Mouse (Mus musculus) MEL (cell line): ENCODE data around the gene Polr3c. TPM values are rescaled to one million over a fixed set of nuclear protein-coding genes. Genes with fewer than 3 reads are reported as not detected.

ENCODE experiments used
- DNase-seq: peaks from one replicate; pipeline ENCODE4 v3.0.0; 2011; ENCODE audit warnings: low read depth, low spot score
- H3K27ac ChIP-seq: 2 replicates; pipeline ENCODE4 v1.5.1; 2012; ENCODE audit warnings: low read depth, mild to moderate bottlenecking, control low read depth, low read length, moderate library complexity; ENCODE audit not compliant: control insufficient read depth
- H3K27me3 ChIP-seq, 2 experiments: fragments of 150-350 bp in 1 of 2; sonication (generic) in 1 of 2; 2 replicates each; pipeline ENCODE4 v1.6.1; 2012; ENCODE audit warnings: low read length in 2 of 2, mild to moderate bottlenecking in 2 of 2, improper control_type of control experiment in 1 of 2, moderate library complexity in 1 of 2; ENCODE audit not compliant: insufficient read depth in 2 of 2, control insufficient read depth in 1 of 2
- H3K36me3 ChIP-seq, 2 experiments: 2 replicates each; pipeline ENCODE4 v1.6.1; 2012 to 2014; ENCODE audit warnings: low read length in 2 of 2, improper control_type of control experiment in 1 of 2, inconsistent platforms in 1 of 2, mild to moderate bottlenecking in 1 of 2; ENCODE audit not compliant: insufficient read depth in 2 of 2, control insufficient read depth in 1 of 2
- H3K4me1 ChIP-seq, 2 experiments: fragments of 150-350 bp in 1 of 2; sonication (generic) in 1 of 2; 2 replicates each; pipeline ENCODE4 v1.6.1; 2012; ENCODE audit warnings: low read length in 2 of 2, improper control_type of control experiment in 1 of 2, mild to moderate bottlenecking in 1 of 2; ENCODE audit not compliant: insufficient read depth in 2 of 2, control insufficient read depth in 1 of 2
- H3K4me3 ChIP-seq, 2 experiments: fragments of 150-350 bp in 1 of 2; sonication (generic) in 1 of 2; 2 replicates each; pipeline ENCODE4 v1.5.1; 2012; ENCODE audit warnings: low read depth in 2 of 2, low read length in 2 of 2, mild to moderate bottlenecking in 2 of 2, moderate library complexity in 2 of 2, control low read depth in 1 of 2, improper control_type of control experiment in 1 of 2; ENCODE audit not compliant: control insufficient read depth in 1 of 2, insufficient read depth in 1 of 2
- H3K79me2 ChIP-seq: 2 replicates; pipeline ENCODE4 v1.6.1; 2012; ENCODE audit warnings: mild to moderate bottlenecking, low read length, moderate library complexity; ENCODE audit not compliant: control insufficient read depth, poor library complexity, insufficient read depth
- H3K9ac ChIP-seq: 2 replicates; pipeline ENCODE4 v1.6.1; 2012; ENCODE audit warnings: low read depth, mild to moderate bottlenecking, control low read depth, low read length, moderate library complexity; ENCODE audit not compliant: control insufficient read depth, poor library complexity, severe bottlenecking
- H3K9me3 ChIP-seq: fragments of 150-350 bp; sonication (generic); replicated peaks from 2 replicates; pipeline ENCODE4 v1.6.1; 2012; ENCODE audit warnings: mild to moderate bottlenecking, low read length, improper control_type of control experiment, moderate library complexity; ENCODE audit not compliant: insufficient read depth
- BHLHE40 ChIP-seq: IDR thresholded peaks from 2 replicates; pipeline ENCODE4 v1.6.1; 2012; ENCODE audit warnings: low read depth, mild to moderate bottlenecking, inconsistent platforms, low read length, improper control_type of control experiment, borderline replicate concordance
- CHD1 ChIP-seq: IDR thresholded peaks from 2 replicates; pipeline ENCODE4 v1.6.1; 2012; ENCODE audit warnings: low read depth, mild to moderate bottlenecking, inconsistent platforms, low read length, improper control_type of control experiment
- CHD2 ChIP-seq: IDR thresholded peaks from 2 replicates; pipeline ENCODE4 v1.6.1; 2011; ENCODE audit warnings: low read length, improper control_type of control experiment
- CTCF ChIP-seq, 3 experiments: IDR thresholded peaks in 2 of 3; conservative IDR thresholded peaks in 1 of 3; 2 replicates each; pipeline ENCODE4 v1.5.1; 2011 to 2012; ENCODE audit warnings: low read length in 3 of 3, low read depth in 2 of 3, mild to moderate bottlenecking in 2 of 3, improper control_type of control experiment in 1 of 3, inconsistent platforms in 1 of 3, mixed read lengths in 1 of 3, moderate library complexity in 1 of 3; ENCODE audit not compliant: control insufficient read depth in 1 of 3, insufficient read depth in 1 of 3, poor library complexity in 1 of 3, severe bottlenecking in 1 of 3
- E2F4 ChIP-seq: IDR thresholded peaks from 2 replicates; pipeline ENCODE4 v1.6.1; 2011; ENCODE audit warnings: low read depth, low read length, improper control_type of control experiment, borderline replicate concordance
- ELF1 ChIP-seq: IDR thresholded peaks from 2 replicates; pipeline ENCODE4 v1.6.1; 2014; ENCODE audit warnings: low read depth, mild to moderate bottlenecking, inconsistent platforms, low read length, improper control_type of control experiment, moderate library complexity
- EP300 ChIP-seq, 2 experiments: IDR thresholded peaks; 2 replicates each; pipeline ENCODE4 v1.6.1; 2011; ENCODE audit warnings: improper control_type of control experiment in 2 of 2, low read length in 2 of 2, low read depth in 1 of 2, mild to moderate bottlenecking in 1 of 2
- ETS1 ChIP-seq: IDR thresholded peaks from 2 replicates; pipeline ENCODE4 v1.6.1; 2012; ENCODE audit warnings: low read depth, mild to moderate bottlenecking, inconsistent platforms, low read length, improper control_type of control experiment, moderate library complexity
- GABPA ChIP-seq: IDR thresholded peaks from 2 replicates; pipeline ENCODE4 v1.6.1; 2012; ENCODE audit warnings: low read depth, mild to moderate bottlenecking, inconsistent platforms, low read length, improper control_type of control experiment, moderate library complexity
- GATA1 ChIP-seq: IDR thresholded peaks from 2 replicates; pipeline ENCODE4 v1.6.1; 2011; ENCODE audit warnings: low read depth, low read length, improper control_type of control experiment
- HCFC1 ChIP-seq: IDR thresholded peaks from 2 replicates; pipeline ENCODE4 v1.6.1; 2012; ENCODE audit warnings: low read depth, mild to moderate bottlenecking, inconsistent platforms, low read length, improper control_type of control experiment, moderate library complexity
- JUND ChIP-seq: IDR thresholded peaks from 2 replicates; pipeline ENCODE4 v1.6.1; 2011; ENCODE audit warnings: low read depth, mild to moderate bottlenecking, improper control_type of control experiment, low read length
- KAT2A ChIP-seq: conservative IDR thresholded peaks from 2 replicates; pipeline ENCODE4 v1.6.1; 2012; ENCODE audit warnings: low read depth, low read length, improper control_type of control experiment, inconsistent platforms
- MAX ChIP-seq: IDR thresholded peaks from 2 replicates; pipeline ENCODE4 v1.6.1; 2011; ENCODE audit warnings: low read length, improper control_type of control experiment
- MAZ ChIP-seq: IDR thresholded peaks from 2 replicates; pipeline ENCODE4 v1.6.1; 2012; ENCODE audit warnings: low read depth, mild to moderate bottlenecking, inconsistent platforms, low read length, improper control_type of control experiment
- MEF2A ChIP-seq: IDR thresholded peaks from 2 replicates; pipeline ENCODE4 v1.6.1; 2014; ENCODE audit warnings: low read depth, mild to moderate bottlenecking, inconsistent platforms, low read length, improper control_type of control experiment; ENCODE audit not compliant: poor library complexity, insufficient replicate concordance, severe bottlenecking; ENCODE audit errors: extremely low read depth
- MYB ChIP-seq: IDR thresholded peaks from 2 replicates; pipeline ENCODE4 v1.6.1; 2011; ENCODE audit warnings: mild to moderate bottlenecking, low read depth, low read length, improper control_type of control experiment
- MYC ChIP-seq: IDR thresholded peaks from 2 replicates; pipeline ENCODE4 v1.6.1; 2011; ENCODE audit warnings: low read depth, mild to moderate bottlenecking, low read length, improper control_type of control experiment, moderate library complexity
- NELFE ChIP-seq: IDR thresholded peaks from 2 replicates; pipeline ENCODE4 v1.6.1; 2011; ENCODE audit warnings: low read depth, low read length, improper control_type of control experiment
- NRF1 ChIP-seq: IDR thresholded peaks from 2 replicates; pipeline ENCODE4 v1.6.1; 2014; ENCODE audit warnings: low read depth, mild to moderate bottlenecking, inconsistent platforms, low read length, improper control_type of control experiment, moderate library complexity; ENCODE audit not compliant: poor library complexity, insufficient read depth, severe bottlenecking
- POLR2A ChIP-seq, 2 experiments: IDR thresholded peaks; 2 replicates each; pipeline ENCODE4 v1.6.1; 2011 to 2012; ENCODE audit warnings: low read length in 2 of 2, mild to moderate bottlenecking in 2 of 2, control low read depth in 1 of 2, improper control_type of control experiment in 1 of 2, low read depth in 1 of 2, moderate library complexity in 1 of 2; ENCODE audit not compliant: control insufficient read depth in 1 of 2, insufficient read depth in 1 of 2, poor library complexity in 1 of 2
- POLR2AphosphoS5 ChIP-seq: IDR thresholded peaks from 2 replicates; pipeline ENCODE4 v1.6.1; 2012; ENCODE audit warnings: low read depth, borderline replicate concordance, mild to moderate bottlenecking, inconsistent platforms, low read length, moderate library complexity, mixed read lengths
- RAD21 ChIP-seq: IDR thresholded peaks from 2 replicates; pipeline ENCODE4 v1.6.1; 2011; ENCODE audit warnings: mild to moderate bottlenecking, low read depth, low read length, improper control_type of control experiment
- RCOR1 ChIP-seq: IDR thresholded peaks from 2 replicates; pipeline ENCODE4 v1.6.1; 2012; ENCODE audit warnings: low read depth, mild to moderate bottlenecking, inconsistent platforms, low read length, improper control_type of control experiment
- SIN3A ChIP-seq: IDR thresholded peaks from 2 replicates; pipeline ENCODE4 v1.6.1; 2012; ENCODE audit warnings: low read length, improper control_type of control experiment, inconsistent platforms
- SMC3 ChIP-seq: IDR thresholded peaks from 2 replicates; pipeline ENCODE4 v1.6.1; 2011; ENCODE audit warnings: low read depth, low read length, improper control_type of control experiment
- TAL1 ChIP-seq: IDR thresholded peaks from 2 replicates; pipeline ENCODE4 v1.6.1; 2012; ENCODE audit warnings: mild to moderate bottlenecking, inconsistent platforms, low read length, moderate library complexity, mixed read lengths
- TBP ChIP-seq: IDR thresholded peaks from 2 replicates; pipeline ENCODE4 v1.8.0; 2011; ENCODE audit warnings: low read depth, low read length, improper control_type of control experiment
- TCF12 ChIP-seq: IDR thresholded peaks from 2 replicates; pipeline ENCODE4 v1.6.1; 2014; ENCODE audit warnings: low read depth, mild to moderate bottlenecking, inconsistent platforms, low read length, improper control_type of control experiment, moderate library complexity
- USF1 ChIP-seq: IDR thresholded peaks from 2 replicates; pipeline ENCODE4 v1.6.1; 2014; ENCODE audit warnings: low read depth, mild to moderate bottlenecking, inconsistent platforms, low read length, improper control_type of control experiment, moderate library complexity
- USF2 ChIP-seq, 2 experiments: IDR thresholded peaks; 2 replicates each; pipeline ENCODE4 v1.6.1; 2011 to 2012; ENCODE audit warnings: improper control_type of control experiment in 2 of 2, low read length in 2 of 2, borderline replicate concordance in 1 of 2, inconsistent platforms in 1 of 2, low read depth in 1 of 2, mild to moderate bottlenecking in 1 of 2; ENCODE audit not compliant: insufficient read depth in 1 of 2
- ZC3H11A ChIP-seq: IDR thresholded peaks from 2 replicates; pipeline ENCODE4 v1.6.1; 2012; ENCODE audit warnings: low read depth, mild to moderate bottlenecking, inconsistent platforms, low read length, improper control_type of control experiment
- ZKSCAN1 ChIP-seq: IDR thresholded peaks from 2 replicates; pipeline ENCODE4 v1.6.1; 2012; ENCODE audit warnings: low read depth, mild to moderate bottlenecking, inconsistent platforms, low read length, improper control_type of control experiment, moderate library complexity
- ZMIZ1 ChIP-seq: IDR thresholded peaks from 2 replicates; pipeline ENCODE4 v1.6.1; 2012; ENCODE audit warnings: low read depth, mild to moderate bottlenecking, inconsistent platforms, low read length, improper control_type of control experiment, moderate library complexity
- polyA plus RNA-seq, 2 experiments: library from polyadenylated mRNA; stranded (reverse) in 1 of 2; unstranded in 1 of 2; fragments of >175 nt in 1 of 2; fragments of >200 nt in 1 of 2; gene quantifications; 2 replicates each; pipeline versions ENCODE4 v1.2.1 to v1.2.4; 2012; ENCODE audit warnings: low replicate concordance in 2 of 2, low read depth in 1 of 2; ENCODE audit not compliant: insufficient read length in 2 of 2, insufficient read depth in 1 of 2, missing spikeins in 1 of 2
- total RNA-seq: library from RNA; depleted of rRNA; stranded (reverse); fragments of 300-350 nt; gene quantifications from 2 replicates; pipeline ENCODE4 v1.2.3, GENCODE M21; 2012

Polr3c gene
- total and polyA plus RNA-seq, 3 experiments, result 48.3 to 224 (median 122) TPM

GRCm38 (mm10) chr3:96663432-96664239 lies 63.8 kb downstream of the Polr3c start:
- DNase-seq, result peak; percentile 80
- no peaks in the 10 kb centered on the region for H3K9me3 ChIP-seq
- H3K79me2 ChIP-seq, result no peaks in the 10 kb centered on the region
- H3K4me3 ChIP-seq, result no peak overlapping the region
- H3K27me3 ChIP-seq, result no peaks in the 10 kb centered on the region
- H3K4me1 ChIP-seq, result peaks cover 0 to 14% of the 10 kb centered on the region in 2 experiments; a peak in 2 of 4 replicates
- TF ChIP-seq ZKSCAN1 (no peak), CHD2 (no peak), MEF2A (no peak), USF2 (IDR thresholded peaks at IDR 0.05; ENCODE audit: borderline replicate concordance in 1 of 2, insufficient read depth in 1 of 2, low read depth in 1 of 2, low read length in 2 of 2) (no peak), BHLHE40 (no peak), EP300 (IDR thresholded peaks at IDR 0.05; ENCODE audit: low read depth in 1 of 2, low read length in 2 of 2) (no peak), ETS1 (no peak), NELFE (no peak), USF1 (0 out of 2 replicates have a peak, but pooled peaks have one; percentile 10), GABPA (no peak), HCFC1 (no peak), E2F4 (no peak), ZMIZ1 (no peak), CTCF (IDR thresholded peaks at IDR 0.05 in 2 of 3, conservative IDR thresholded peaks at IDR 0.05 in 1 of 3; ENCODE audit: control insufficient read depth in 1 of 3, insufficient read depth in 1 of 3, low read depth in 2 of 3, low read length in 3 of 3, poor library complexity in 1 of 3, severe bottlenecking in 1 of 3) (peak; percentile 81 to 89 (median 85)), JUND (no peak), RAD21 (peak; percentile 76), ZC3H11A (peak; percentile 62), TAL1 (no peak), MYC (no peak), POLR2A (IDR thresholded peaks at IDR 0.05; ENCODE audit: control insufficient read depth in 1 of 2, insufficient read depth in 1 of 2, low read depth in 1 of 2, low read length in 2 of 2, poor library complexity in 1 of 2) (no peak), SMC3 (peak; percentile 79), RCOR1 (no peak), SIN3A (0 out of 2 replicates have a peak, but pooled peaks have one; percentile 28), KAT2A (no peak), CHD1 (no peak), TBP (no peak), MYB (no peak), TCF12 (no peak), GATA1 (no peak), NRF1 (no peak), MAX (no peak), ELF1 (0 out of 2 replicates have a peak, but pooled peaks have one; percentile 25), MAZ (no peak), POLR2AphosphoS5 (no peak)
- no peaks in the 10 kb centered on the region for H3K36me3 ChIP-seq
- H3K27ac ChIP-seq, result no peak overlapping the region
- no peak overlapping the region for H3K9ac ChIP-seq
